Mouse (Mus musculus): ENCODE results near the gene Fabp1.

Fabp1 gene

GRCm38 (mm10) chr6:71211917-71212316 is 12.3 kb downstream of the Fabp1 start:
- no peak for DNase-seq (ENCODE audit: low spot score in 2 of 2)

DNA sequence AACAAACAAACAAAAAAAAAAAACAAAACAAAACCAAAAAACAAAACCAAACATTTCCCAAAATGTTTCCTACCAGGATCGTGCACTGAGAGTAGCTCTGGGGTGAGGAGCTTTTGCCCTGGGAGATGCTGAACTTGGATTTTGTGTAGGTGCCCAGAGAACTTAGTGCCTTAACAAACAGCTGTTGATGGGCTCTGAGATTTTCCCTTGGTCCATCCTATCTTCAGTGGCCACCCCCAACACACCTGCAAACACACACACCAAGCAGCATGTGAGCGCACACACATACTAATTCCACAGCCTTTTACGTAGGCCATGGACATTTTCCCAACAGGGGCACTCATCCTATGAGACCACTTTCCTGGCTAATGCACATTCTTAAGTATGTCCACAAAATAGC is 12.8 kb downstream of the Fabp1 start:
- no peak for DNase-seq (ENCODE audit: low spot score in 2 of 2)

GRCm38 (mm10) chr6:71221501-71221900 is 21.9 kb downstream of the Fabp1 start:
- no peak for DNase-seq (ENCODE audit: low spot score in 2 of 2)

GRCm38 (mm10) chr6:71224184-71224943 is 24.7 kb downstream of the Fabp1 start:
- no peak for DNase-seq (ENCODE audit: low spot score in 2 of 2)

GRCm38 (mm10) chr6:71226544-71226943 is 26.9 kb downstream of the Fabp1 start:
- no peak for DNase-seq (ENCODE audit: low spot score in 2 of 2)

- no peak for DNase-seq (ENCODE audit: low spot score in 2 of 2)
These were observed 27.6 kb downstream of the Fabp1 start for GRCm38 (mm10) chr6:71227157-71227770.

- no peak for DNase-seq (ENCODE audit: low spot score in 2 of 2)
These were observed 35.5 kb downstream of the Fabp1 start for GRCm38 (mm10) chr6:71235121-71235520.

DNA sequence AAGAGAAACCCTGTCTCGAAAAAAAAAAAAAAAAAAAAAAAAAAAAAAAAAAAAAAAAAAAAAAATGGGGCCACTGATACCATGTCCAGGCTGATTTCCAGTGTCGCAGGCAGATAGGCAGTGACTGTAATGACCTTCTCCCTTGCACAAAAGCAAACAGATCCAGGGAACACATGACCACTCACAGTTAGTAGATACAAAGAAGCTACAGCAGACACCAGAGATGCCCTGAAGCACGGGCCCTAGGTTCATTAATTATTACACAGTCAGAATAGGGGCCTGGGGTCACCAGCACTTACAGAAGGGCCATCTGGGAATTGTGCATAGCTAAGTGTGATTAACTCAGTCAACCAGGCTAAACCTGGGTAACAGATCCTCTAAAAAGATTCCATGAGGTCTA is 36.3 kb downstream of the Fabp1 start:
- no peak for DNase-seq (ENCODE audit: low spot score in 2 of 2)

- no peak for DNase-seq (ENCODE audit: low spot score in 2 of 2)
These were observed 36.9 kb downstream of the Fabp1 start for GRCm38 (mm10) chr6:71236506-71236905.

DNA sequence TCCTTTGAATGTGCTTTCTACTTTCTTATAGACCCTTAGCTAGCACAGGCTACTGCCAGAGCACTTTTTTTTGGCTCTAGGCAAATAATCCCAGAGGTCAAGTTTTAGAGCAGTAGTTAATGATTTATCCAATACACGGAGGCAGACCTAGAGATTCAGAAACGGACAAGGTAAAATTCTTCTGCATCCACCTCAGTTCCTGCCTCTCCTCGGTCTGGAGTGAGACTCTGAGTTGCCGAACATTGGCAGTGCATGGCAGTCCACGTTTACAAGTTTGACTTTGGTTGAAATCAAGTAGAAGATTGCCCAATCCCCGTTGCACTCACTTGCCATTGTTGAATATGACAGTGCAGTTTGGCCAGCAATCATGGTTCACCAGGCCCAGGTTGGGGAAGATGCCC is 37.4 kb downstream of the Fabp1 start:
- DNase-seq (ENCODE audit: low spot score in 2 of 2), result no peak

DNA sequence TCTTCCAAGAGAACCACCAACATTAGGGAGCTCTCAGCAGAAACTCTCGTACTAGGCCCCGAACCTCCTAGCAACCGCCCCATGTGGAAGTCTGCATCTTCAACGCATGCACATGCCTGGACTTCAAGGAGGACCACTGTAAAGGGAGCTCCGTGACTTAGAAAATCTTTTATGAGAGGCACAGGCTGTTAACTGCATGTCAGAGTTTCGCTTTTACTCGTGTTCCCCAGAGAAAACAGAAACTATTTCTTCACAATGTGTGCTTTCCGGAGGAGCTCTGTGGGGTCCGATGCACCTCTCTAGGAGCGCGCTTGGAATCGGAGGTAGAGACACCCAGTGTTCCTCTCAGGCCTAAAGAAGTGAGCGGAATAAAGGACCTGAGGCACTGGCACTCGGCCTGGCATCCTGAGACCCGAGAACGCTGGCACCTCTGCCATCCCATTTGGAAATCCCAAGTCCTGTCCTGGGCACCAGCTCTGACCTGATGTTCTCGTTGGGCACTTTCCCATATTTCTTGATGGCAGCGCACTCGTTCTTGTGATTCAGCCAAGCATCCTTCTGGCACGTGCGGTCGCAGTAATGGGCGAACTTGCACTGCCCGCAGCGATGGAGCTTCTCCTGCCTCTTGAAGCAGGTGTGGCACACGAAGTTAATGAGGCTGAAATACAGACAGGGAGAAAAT is 39.6 kb downstream of the Fabp1 start:
- DNase-seq (ENCODE audit: low spot score in 2 of 2), result no peak

- no peak for DNase-seq (ENCODE audit: low spot score in 2 of 2)
These were observed 41.2 kb downstream of the Fabp1 start for GRCm38 (mm10) chr6:71240831-71241230.

DNA sequence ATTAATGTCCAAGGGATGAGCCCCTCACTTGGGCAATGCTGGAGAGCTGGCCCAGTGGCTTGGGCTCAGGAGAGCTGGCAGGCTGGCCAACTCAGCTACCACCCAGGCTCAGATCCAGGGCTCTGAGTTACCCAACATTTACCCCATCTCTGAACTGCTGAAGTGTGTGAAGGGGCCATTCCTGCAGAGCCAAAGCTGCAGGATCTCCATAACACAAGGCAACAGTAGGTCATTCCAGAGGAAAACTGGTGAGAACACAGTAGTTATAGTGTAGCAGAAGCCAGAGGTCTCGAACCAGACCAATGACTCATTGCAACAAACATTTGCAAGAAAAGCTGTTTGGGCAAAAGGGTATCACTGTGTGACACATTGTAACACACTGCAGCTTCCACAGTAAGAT is 43.2 kb downstream of the Fabp1 start:
- no peak for DNase-seq (ENCODE audit: low spot score in 2 of 2)

GRCm38 (mm10) chr6:71243258-71243657 is 43.6 kb downstream of the Fabp1 start:
- no peak for DNase-seq (ENCODE audit: low spot score in 2 of 2)

DNA sequence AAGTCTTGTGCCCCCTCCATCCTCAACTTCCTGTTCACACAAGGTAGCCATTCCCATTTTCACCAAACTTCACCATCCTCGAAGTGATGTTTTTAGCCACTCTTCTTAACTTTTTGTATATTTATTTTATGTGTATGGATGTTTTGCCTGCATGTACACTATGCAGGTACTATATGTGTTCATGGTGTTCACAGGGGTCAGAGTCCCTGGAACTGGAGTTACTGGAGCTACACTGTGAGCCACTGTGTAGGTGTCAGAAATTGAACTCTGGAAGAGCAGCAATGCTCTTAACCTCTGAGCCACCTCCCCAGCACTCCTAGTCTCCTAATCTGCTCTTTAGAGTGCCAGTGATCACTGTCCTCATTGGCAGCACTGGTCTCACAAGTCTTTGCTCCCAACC is 48.8 kb downstream of the Fabp1 start:
- no peak for DNase-seq (ENCODE audit: low spot score in 2 of 2)

- DNase-seq (ENCODE audit: low spot score in 2 of 2), result no peak
These were observed 50.0 kb downstream of the Fabp1 start for GRCm38 (mm10) chr6:71249615-71250014.

- no peak for DNase-seq (ENCODE audit: low spot score in 2 of 2)
These were observed 51.3 kb downstream of the Fabp1 start for GRCm38 (mm10) chr6:71250951-71251350.

GRCm38 (mm10) chr6:71254456-71254855 is 54.8 kb downstream of the Fabp1 start:
- DNase-seq (ENCODE audit: low spot score in 2 of 2), result no peak
